Mouse (Mus musculus) layer of hippocampus, adult 2 months (tissue): ENCODE measurements at regions not wholly inside any gene's neighbourhood (a gene's known extent, or its start where the extent isn't known, plus 50 kb on each side); places are given as distances from the start of the nearest gene placed in this dataset.

ENCODE experiments used
- DNase-seq, 2 experiments: peaks; one replicate each; pipeline ENCODE4 v3.0.0; 2022; ENCODE audit warnings: low spot score in 2 of 2
- H3K27ac ChIP-seq: fragments of 200-600 bp; 2 replicates; pipeline ENCODE4 v1.8.1; 2022
- H3K4me3 ChIP-seq: fragments of 200-600 bp; 2 replicates; pipeline ENCODE4 v1.8.1; 2022; ENCODE audit warnings: mild to moderate bottlenecking
- CTCF ChIP-seq: fragments of 200-600 bp; conservative IDR thresholded peaks from 2 replicates; pipeline ENCODE4 v1.8.1; 2022; ENCODE audit warnings: antibody characterized with exemption, mild to moderate bottlenecking, moderate library complexity

DNA sequence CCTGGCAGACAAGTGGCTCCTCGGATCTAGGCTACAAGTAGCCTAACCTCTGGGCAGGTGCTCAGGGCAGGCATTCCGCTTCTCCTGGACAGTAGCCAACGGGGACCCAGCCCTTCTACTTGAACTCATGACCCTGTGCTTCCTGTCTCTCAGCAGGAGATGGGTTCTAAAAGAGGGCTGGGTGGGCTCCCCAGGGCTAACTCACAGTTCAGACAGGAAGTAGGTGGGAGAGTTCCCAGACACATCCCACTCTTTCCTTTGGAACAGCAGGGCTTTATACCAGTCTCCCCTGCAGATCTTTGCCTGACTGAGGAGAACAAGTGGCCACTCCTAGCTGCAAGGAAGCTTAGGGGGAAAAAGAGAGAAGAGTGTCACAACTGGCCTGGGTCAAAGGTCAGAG, 62.0 kb upstream of the Smndc1 start:
- no peak for DNase-seq
- H3K27ac ChIP-seq, result no peak overlapping the region
- TF ChIP-seq CTCF, result no peak
- no peak overlapping the region for H3K4me3 ChIP-seq

DNA sequence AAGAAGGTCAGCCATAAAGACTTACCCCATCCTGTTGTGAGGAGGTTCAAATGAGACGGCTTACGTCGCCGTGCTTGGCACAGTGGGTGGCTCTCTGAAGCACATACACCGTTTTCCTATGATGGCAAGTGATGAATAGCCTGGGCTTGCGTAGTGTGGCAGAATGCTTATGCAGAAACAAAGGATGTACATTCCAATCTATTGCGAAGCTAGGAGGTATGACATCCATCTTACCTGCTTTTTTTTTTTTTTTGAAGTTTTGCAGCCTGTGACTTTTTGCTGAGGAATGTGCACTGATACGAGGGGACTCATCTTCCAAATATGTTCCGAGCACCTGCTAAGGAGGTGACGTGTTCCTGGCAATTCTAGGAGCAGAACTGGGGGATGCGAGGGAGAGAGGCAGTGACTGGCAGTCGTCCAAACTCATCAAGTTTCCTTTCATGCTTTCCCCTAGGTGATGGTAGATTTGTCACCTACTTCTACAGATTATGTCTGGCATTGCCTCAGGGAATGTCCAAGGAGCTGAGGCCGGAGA, 61.1 kb upstream of the Smndc1 start:
- no peak for DNase-seq
- TF ChIP-seq CTCF, result no peak
- Histone ChIP-seq H3K27ac (peak overlapping the region; percentile 14; the same call in 1 of the 2 replicates), H3K4me3 (no peak overlapping the region)

DNA sequence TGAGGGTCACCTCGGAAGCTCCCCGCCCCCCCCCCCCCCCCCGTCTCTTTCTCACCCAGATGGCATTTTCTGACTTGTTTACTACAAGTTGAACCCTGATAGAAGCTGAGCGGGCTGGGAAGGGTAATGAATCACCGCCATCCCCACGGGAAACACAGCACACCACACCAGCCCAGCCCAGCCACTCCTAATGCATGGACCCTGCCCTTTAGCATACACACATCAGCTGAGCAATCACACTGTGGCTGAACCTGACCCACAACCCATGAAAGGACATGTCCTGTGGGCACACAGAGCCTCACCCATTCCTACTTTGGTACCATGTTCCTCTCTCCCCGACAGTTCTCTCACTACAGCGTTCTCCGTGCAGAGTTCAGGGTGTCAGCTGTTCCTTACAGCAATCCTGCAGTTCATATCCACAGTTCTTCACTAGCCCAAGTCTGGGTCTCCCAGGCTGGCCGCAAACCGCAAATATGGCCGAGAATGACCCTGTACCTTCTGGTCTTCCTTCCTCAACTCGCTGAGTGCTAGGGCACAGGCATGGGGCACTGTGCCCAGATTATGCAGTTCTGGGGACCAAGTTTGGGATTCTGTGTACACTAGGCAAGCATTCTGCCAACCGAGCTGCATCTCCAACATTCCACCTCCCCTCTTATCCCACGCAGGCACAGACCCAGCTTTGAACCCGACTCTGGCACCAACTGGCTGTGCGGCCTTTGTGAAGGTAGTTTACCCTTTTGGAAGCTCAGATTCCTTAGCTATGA, 60.4 kb upstream of the Smndc1 start:
- no peak for TF ChIP-seq CTCF
- DNase-seq, result no peak
- no peak overlapping the region for H3K4me3 ChIP-seq
- H3K27ac ChIP-seq, result peak overlapping the region; percentile 14; the same call in 1 of the 2 replicates

DNA sequence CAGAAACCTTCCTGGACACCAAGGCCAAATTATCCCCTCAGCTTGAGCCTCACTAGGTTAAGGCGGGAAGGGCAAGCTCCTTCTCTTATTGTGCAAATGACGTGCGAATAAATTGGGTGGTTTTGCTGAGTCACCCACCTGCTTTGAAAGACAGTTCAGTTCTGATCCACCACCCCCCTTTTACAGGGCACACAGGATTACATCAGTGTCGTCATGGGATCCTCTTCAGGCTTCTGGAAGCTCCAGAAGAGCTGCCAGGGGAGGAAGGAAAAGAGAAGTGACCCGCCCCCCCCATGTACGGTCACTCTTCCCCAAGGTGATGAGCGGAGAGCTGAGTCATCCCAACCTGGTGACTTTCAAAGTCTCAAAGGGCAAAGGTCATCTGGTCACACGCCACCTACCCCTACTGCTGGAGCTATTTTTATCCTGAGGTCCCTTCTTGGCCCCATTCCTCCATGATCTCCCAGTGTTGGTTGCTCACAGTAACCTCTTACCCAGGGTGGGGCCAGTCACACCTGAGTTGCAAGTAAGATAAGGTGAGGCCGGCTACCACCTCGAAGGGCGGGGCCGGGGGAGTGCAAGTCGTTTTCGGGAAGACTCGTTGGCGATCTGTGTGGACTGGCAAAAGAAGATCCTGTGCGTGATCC, 58.9 kb upstream of the Smndc1 start:
- Histone ChIP-seq H3K27ac (no peak overlapping the region), H3K4me3 (no peak overlapping the region)
- no peak for DNase-seq
- no peak for TF ChIP-seq CTCF

DNA sequence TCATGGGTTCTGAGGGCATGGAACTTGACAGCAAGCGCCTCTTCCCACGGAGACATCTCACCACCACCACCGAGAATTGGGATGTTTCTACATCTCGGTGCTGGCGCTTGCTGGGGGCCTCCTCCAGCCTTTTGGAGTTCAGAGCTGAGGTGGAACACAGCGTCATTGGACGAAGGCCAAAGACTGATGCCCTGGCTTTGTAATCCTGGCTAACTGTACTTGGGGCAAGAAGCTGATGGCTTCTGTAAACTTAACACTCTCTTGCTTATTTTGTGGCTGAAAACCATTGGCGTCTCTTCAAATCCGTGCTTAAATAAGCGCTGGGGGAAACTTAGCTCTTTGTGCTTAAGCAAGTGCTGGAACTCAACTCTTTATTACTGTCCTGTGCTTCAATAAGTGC, 57.8 kb upstream of the Smndc1 start:
- H3K4me3 ChIP-seq, result no peak overlapping the region
- TF ChIP-seq CTCF, result no peak
- no peak for DNase-seq
- H3K27ac ChIP-seq, result no peak overlapping the region

DNA sequence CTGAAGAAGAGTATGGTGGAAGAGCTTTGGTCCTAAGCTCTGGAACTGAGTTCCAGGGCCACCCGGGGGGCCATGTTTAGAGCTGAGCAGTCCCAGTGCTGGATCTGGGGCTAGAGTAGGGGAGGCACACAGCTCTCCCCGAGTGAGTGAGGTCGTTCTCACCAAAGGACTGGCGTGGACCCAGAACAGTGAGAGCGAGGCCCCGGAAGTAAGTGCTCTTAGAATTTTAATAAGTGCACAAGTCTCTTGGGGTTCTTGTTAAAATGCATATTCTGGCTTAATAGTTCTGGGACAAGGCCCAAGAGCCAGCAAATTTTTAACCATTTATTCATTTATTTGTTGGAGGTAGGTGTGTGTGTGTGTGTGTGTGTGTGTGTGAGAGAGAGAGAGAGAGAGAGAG, 57.4 kb upstream of the Smndc1 start:
- TF ChIP-seq CTCF, result no peak
- no peak overlapping the region for H3K4me3 ChIP-seq
- no peak overlapping the region for H3K27ac ChIP-seq
- no peak for DNase-seq

DNA sequence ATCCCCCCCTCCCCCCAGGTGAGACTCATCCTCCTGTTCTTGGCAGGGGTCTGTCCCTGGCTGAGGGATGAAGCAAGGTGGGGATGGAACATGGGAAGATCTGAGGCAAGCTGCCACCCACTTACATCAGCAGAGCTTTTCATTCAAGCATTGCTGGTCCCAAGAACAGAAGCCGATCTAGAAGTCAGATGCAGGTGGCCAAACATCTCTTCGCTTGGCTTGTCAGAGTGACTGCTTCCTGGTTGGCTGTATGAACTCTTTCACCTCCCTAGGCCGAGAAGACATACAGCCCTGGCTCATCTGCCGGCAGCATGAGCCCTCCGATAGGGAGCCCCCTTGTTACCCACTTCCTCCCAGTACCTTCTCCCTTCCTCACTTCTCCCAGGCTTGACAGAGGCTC, 55.8 kb upstream of the Smndc1 start:
- Histone ChIP-seq H3K27ac (no peak overlapping the region), H3K4me3 (no peak overlapping the region)
- no peak for TF ChIP-seq CTCF
- DNase-seq, result no peak

DNA sequence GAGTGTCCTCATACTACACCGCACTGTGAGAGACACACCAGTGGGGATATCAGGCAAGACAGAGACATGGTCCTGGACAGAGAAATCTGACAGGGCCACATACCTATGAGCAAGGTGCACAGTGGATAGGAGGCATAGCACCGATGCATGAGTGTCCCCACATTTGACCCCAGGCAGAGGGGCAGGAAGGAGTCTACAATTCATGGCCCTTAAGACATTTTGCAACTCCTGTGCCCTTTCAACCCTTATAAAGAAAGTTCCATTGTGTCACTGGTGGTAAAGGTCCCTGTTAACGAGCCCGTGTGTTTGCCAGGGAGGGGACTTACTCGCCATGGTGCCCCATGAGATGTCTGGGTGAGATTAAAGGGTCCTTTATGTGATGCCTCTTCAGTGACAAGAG, 54.3 kb upstream of the Smndc1 start:
- DNase-seq, result no peak
- no peak for TF ChIP-seq CTCF
- H3K4me3 ChIP-seq, result no peak overlapping the region
- no peak overlapping the region for H3K27ac ChIP-seq

DNA sequence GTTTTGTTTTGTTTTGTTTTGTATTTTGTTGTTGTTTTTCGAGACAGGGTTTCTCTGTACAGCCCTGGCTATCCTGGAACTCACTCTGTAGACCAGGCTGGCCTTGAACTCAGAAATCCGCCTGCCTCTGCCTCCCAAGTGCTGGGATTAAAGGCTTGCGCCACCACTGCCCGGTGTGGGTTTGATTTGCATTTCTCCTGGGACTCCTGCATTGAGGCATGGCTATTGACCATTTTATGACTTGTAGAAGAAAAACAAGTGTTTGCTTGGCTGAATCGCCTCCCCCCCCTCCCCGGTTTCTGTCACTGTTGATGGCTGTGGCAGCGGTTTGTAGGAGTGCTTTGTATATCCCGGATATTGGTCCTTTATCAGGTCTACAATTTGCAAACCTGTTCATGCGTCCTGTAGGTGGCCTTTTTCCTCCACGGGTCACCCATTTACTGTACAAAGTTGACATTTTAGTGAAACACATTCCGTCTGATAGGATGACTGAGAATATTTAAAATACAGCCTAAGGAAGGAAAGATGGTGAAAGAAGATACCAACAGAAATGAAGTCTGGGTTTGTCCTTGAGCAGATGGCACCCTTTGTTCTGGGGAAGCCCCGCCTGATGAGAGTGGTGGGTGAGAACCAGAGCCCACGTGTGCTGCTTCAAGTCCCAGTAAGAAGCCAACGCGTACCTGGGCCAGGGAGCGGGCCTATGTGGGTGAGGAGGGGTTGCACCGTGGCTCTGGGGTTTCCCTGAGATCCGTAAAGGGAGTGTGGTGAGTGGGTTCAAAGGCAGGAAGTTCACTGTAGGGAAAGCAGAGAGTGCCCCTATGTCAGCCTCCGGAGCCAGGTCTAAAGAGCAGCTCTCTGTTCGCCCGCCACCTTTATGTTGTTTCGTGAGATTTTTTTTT, 52.6 kb upstream of the Smndc1 start:
- no peak overlapping the region for H3K27ac ChIP-seq
- H3K4me3 ChIP-seq, result no peak overlapping the region
- no peak for DNase-seq
- TF ChIP-seq CTCF, result no peak

DNA sequence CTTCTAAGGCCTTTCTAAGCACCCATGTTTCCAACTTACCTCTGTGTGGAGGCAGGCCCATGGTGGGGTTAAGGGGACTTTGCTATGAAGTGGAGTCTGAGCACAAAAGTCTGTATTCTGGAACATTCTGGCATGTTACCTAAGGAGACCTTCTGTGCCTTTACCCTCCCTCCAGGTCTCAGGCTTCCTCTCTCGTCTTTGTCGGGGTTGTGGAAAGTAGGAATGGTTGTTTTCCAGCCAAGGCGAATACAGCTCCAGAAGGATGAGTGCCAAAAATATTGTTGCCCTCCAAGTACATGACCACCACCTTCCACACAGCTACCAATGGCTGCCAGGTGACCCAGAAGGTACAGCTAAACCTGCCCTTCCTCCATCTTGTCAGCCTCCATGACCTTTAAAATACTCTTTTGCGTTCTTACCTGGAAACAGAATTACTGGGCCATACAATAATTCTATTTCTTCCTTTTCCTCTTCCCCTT, 51.8 kb upstream of the Smndc1 start:
- no peak overlapping the region for H3K27ac ChIP-seq
- no peak for DNase-seq
- TF ChIP-seq CTCF, result no peak
- H3K4me3 ChIP-seq, result no peak overlapping the region

DNA sequence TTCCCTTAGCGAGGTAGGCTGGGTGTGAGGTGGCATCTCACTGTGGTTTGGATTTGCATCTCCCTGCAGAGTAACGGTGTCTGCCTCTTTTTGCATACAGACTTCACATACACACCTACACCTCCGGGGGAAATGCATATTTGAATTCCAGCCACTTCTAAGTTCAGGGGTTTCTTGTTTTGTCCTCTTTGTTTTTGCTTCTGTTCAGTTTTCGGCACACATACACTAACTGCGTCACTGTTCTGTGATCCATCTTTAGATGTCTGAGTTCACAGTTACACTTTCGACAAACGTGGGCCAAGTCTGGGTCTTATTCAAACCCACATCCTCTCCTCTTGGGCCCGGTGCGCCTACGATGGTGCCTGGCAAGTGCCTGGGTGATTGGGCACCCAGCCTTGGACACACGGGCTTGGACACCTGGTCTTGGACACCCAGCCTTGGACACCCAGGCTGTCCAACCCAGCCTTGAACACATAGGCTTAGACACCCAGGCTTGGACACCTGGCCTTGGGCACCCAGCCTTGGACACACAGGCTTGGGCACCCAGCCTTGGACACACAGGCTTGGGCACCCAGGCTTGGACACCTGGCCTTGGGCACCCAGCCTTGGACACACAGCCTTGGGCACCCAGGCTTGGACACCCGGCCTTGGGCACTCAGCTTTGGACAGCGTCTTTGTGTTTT, 51.2 kb upstream of the Smndc1 start:
- Histone ChIP-seq H3K4me3 (no peak overlapping the region), H3K27ac (no peak overlapping the region)
- DNase-seq, result no peak
- TF ChIP-seq CTCF, result no peak

DNA sequence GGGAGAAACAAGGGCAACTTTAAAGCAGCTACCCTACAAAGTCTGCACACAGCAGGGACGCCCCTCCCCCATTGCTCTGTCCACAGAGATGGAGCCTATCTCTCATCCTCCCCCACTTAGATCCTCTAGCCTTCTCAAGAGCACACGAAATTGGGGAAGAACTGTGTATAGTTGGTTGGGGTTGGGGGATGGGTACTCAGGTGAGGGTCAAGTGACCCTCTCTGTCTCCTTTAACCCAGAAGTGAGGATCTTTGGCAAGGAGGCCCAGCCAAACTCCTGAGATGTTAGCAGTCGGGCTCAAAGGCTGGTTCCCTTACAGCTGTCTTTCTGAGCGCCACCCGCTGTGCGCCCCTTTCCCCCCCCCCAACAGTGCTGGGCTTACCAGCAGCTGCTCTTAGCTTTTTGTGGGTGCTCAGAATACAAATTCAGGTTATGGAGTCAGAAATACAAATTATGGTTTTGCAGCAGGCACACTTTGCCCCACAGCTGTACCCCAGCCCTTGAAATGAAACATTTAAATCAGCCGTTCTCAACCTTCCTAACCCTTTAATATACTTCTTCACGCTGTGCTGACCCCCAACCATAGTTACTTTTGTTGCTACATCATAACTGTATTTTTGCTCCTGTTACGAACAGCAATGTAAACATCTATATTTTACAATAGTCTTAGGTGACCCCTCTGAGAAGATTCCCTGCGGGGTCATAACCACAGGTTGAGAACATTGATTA, 50.1 kb upstream of the Smndc1 start:
- no peak for DNase-seq
- TF ChIP-seq CTCF, result no peak
- H3K27ac ChIP-seq, result no peak overlapping the region
- H3K4me3 ChIP-seq, result no peak overlapping the region
